Mouse (Mus musculus) urinary bladder, postnatal 10 days (tissue): ENCODE data around the gene Pkd1l2.

Experiments used
- DNase-seq: peaks from one replicate; pipeline ENCODE4 v3.0.0; 2022; ENCODE audit warnings: low spot score

Pkd1l2 gene

GRCm38 (mm10) chr8:117085521-117085920, 3.3 kb upstream of the Pkd1l2 start:
- DNase-seq: no peak

- no peak for DNase-seq
These were observed 804 bp upstream of the Pkd1l2 start for GRCm38 (mm10) chr8:117082947-117083559.

GRCm38 (mm10) chr8:117079652-117080051, 2.6 kb downstream of the Pkd1l2 start:
- no peak for DNase-seq

- no peak for DNase-seq
These were observed 3.8 kb downstream of the Pkd1l2 start for GRCm38 (mm10) chr8:117078367-117078926.

- DNase-seq: no peak
These were observed 7.7 kb downstream of the Pkd1l2 start for GRCm38 (mm10) chr8:117074350-117075182.

- DNase-seq: no peak
These were observed 12.5 kb downstream of the Pkd1l2 start for GRCm38 (mm10) chr8:117069708-117070107.

GRCm38 (mm10) chr8:117068294-117068693, 14.0 kb downstream of the Pkd1l2 start:
- DNase-seq: no peak

- no peak for DNase-seq
These were observed 14.9 kb downstream of the Pkd1l2 start for GRCm38 (mm10) chr8:117067396-117067795.

- DNase-seq: no peak
These were observed 15.3 kb downstream of the Pkd1l2 start for GRCm38 (mm10) chr8:117066955-117067354.

GRCm38 (mm10) chr8:117061180-117061880, 20.9 kb downstream of the Pkd1l2 start:
- DNase-seq: no peak

GRCm38 (mm10) chr8:117060306-117060705, 21.9 kb downstream of the Pkd1l2 start:
- no peak for DNase-seq

GRCm38 (mm10) chr8:117059021-117059420, 23.2 kb downstream of the Pkd1l2 start:
- DNase-seq: no peak

GRCm38 (mm10) chr8:117055097-117055496, 27.2 kb downstream of the Pkd1l2 start:
- DNase-seq: no peak

- DNase-seq: no peak
These were observed 28.1 kb downstream of the Pkd1l2 start for GRCm38 (mm10) chr8:117054146-117054545.

GRCm38 (mm10) chr8:117053135-117054079, 28.8 kb downstream of the Pkd1l2 start:
- DNase-seq: no peak

GRCm38 (mm10) chr8:117051316-117051715, 30.9 kb downstream of the Pkd1l2 start:
- DNase-seq: no peak

- no peak for DNase-seq
These were observed 31.5 kb downstream of the Pkd1l2 start for GRCm38 (mm10) chr8:117050763-117051162.

GRCm38 (mm10) chr8:117049444-117049843, 32.8 kb downstream of the Pkd1l2 start:
- DNase-seq: no peak

GRCm38 (mm10) chr8:117043584-117043983, 38.7 kb downstream of the Pkd1l2 start:
- DNase-seq: no peak

GRCm38 (mm10) chr8:117039843-117040242, 42.4 kb downstream of the Pkd1l2 start:
- no peak for DNase-seq

GRCm38 (mm10) chr8:117037374-117037935, 44.8 kb downstream of the Pkd1l2 start:
- no peak for DNase-seq
